Mouse (Mus musculus) E14TG2a.4 (cell line): Measurements from ENCODE around the gene 4930467E23Rik.
"Not testable (repeated sequence)": the region's sequence is repeated elsewhere in the genome, so short reads cannot be mapped to it uniquely, and the experiment has no call there.

Source experiments
- H3K27me3 ChIP-seq: 2 replicates; pipeline ENCODE4 v1.6.1; 2014; ENCODE audit warnings: low read length, control low read depth; ENCODE audit not compliant: insufficient read depth
- H3K36me3 ChIP-seq: 2 replicates; pipeline ENCODE4 v1.6.1; 2014; ENCODE audit warnings: low read length, control low read depth; ENCODE audit not compliant: insufficient read depth
- H3K4me1 ChIP-seq: replicated peaks from 2 replicates; pipeline ENCODE4 v1.6.1; 2014; ENCODE audit warnings: low read depth, low read length, control low read depth
- H3K4me3 ChIP-seq: replicated peaks from 2 replicates; pipeline ENCODE4 v1.5.1; 2014; ENCODE audit warnings: mild to moderate bottlenecking, low read length
- H3K9me3 ChIP-seq: 2 replicates; pipeline ENCODE4 v1.6.1; 2014; ENCODE audit warnings: low read length, control low read depth

The 4930467E23Rik gene

DNA sequence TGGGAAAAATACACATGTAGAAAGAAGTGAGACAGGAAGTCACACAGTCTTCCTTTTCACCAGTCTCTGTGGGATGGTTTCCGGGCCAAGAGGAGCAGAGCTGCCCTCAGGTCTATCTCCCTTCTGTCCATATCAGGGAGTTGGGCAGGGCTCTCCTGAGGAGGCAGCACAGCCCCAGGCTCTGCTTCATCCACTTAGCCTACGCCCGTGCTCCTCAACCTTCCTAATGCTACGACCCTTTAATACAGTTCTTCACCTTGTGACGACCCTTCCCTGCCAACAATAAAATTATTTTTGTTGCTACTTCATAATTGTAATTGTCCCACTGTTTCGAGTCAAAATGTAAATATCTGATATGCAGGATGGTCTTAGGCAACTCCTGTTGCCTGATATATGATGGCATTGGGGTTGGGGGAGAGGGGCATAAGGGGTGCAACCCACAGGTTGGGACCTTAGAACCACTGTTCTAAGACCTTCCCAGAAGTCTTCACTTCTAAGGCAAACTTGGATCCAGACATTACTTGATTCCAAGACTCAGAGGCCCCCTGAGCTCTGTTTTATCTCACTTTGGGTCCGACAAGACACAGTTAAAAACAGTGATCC, 16.0 kb upstream of the 4930467E23Rik start:
- H3K36me3 ChIP-seq, H3K4me3 ChIP-seq, H3K27me3 ChIP-seq, H3K4me1 ChIP-seq, H3K9me3 ChIP-seq: not testable (repeated sequence)

GRCm38 (mm10) chr8:19714426-19714825, 14.9 kb upstream of the 4930467E23Rik start:
- not testable (repeated sequence) for H3K4me3 ChIP-seq, H3K9me3 ChIP-seq, H3K36me3 ChIP-seq, H3K4me1 ChIP-seq, H3K27me3 ChIP-seq

DNA sequence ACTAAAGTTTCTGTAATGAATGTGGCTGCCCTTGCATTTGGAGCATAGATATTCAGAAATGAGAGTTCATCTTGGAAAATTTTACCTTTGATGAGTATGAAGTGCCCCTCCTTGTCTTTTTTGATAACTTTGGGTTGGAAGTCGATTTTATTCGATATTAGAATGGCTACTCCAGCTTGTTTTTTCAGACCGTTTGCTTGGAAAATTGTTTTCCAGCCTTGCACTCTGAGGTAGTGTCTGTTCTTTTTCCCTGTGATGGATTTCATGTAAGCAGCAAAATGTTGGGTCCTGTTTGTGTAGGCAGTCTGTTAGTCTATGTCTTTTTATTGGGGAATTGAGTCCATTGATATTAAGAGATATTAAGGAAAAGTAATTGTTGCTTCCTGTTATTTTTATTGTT, 14.1 kb upstream of the 4930467E23Rik start:
- H3K4me3 ChIP-seq, H3K4me1 ChIP-seq, H3K36me3 ChIP-seq, H3K9me3 ChIP-seq, H3K27me3 ChIP-seq: not testable (repeated sequence)

DNA sequence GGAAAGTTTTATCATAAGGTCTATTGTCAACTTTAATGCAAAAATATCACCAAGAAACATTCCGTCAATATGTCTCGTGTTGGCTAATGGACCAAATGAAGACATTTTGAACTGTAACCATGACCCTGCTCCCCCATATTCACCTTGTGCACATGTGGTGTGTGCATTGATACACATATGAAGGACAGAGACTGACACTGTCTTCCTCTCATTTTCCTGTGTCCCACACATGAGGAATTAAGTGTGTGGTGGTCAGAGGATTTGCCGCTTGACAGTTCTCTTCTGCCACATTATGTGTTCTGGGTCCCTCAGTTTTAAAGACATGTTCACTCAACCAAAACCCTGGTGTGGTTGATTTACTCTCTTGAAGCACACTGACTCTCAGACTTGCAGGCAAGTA, 11.5 kb upstream of the 4930467E23Rik start:
- H3K4me1 ChIP-seq, H3K9me3 ChIP-seq, H3K27me3 ChIP-seq, H3K36me3 ChIP-seq, H3K4me3 ChIP-seq: not testable (repeated sequence)

GRCm38 (mm10) chr8:19719513-19719912, 9.9 kb upstream of the 4930467E23Rik start:
- not testable (repeated sequence) for H3K9me3 ChIP-seq, H3K36me3 ChIP-seq, H3K4me1 ChIP-seq, H3K27me3 ChIP-seq, H3K4me3 ChIP-seq

DNA sequence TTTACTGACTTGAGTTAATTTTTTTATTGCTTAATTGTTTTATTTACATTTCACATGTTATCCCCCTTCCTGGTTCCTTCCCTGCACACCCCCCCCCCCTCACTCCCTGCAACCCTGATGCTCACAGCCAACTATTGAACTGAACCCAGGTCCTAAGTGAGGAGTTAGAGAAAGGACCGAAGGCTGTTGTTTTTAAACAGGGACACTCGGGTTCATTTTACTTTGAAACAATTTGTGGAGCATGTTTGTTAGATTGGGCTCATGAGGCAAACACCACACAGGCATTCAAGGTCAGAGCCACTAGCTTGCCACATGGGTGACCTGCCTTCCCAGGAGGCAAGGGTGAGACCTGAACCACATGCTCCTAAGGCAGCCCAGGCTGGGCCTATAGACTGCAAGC, 4.5 kb upstream of the 4930467E23Rik start:
- not testable (repeated sequence) for H3K36me3 ChIP-seq, H3K27me3 ChIP-seq, H3K4me1 ChIP-seq, H3K9me3 ChIP-seq, H3K4me3 ChIP-seq

DNA sequence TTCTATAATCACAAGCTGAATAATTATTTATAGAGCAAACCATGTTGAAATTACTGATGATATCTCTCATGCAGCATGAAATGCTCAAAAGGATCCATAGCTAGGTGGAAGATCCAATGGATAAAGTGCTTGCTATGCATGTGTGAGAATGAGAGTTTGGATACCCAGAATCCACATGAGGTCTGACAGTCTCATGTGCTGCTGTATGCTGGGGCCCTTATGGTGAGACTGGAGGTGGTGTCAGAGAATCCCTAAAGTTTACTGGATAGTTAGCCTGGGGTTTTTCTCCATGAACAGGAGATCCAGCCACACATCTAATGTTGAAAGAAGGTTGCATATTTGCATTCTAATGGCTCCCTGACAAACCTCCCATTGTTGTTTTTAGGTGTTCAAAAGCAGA, 22.4 kb downstream of the 4930467E23Rik start:
- H3K36me3 ChIP-seq, H3K9me3 ChIP-seq, H3K4me3 ChIP-seq, H3K4me1 ChIP-seq, H3K27me3 ChIP-seq: not testable (repeated sequence)

DNA sequence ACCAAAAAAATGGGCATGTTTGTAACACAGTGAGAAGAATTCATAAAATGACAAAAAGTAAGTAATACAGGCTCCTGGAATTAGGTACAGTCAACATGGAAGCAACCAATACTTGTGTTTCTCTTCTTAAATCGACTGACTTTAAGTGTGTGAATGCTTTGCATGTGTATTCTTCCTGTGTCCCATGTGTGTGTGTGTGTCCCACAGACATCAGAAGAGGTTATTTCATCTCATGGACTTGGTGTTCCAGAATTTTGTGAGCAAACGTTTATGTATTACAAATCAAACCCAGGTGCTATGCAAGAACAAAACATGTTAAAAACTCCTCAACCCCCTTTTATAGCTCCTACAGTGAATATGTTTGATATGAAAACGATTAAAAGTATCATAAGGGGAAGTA, 24.8 kb downstream of the 4930467E23Rik start:
- not testable (repeated sequence) for H3K4me3 ChIP-seq, H3K27me3 ChIP-seq, H3K9me3 ChIP-seq, H3K36me3 ChIP-seq, H3K4me1 ChIP-seq

DNA sequence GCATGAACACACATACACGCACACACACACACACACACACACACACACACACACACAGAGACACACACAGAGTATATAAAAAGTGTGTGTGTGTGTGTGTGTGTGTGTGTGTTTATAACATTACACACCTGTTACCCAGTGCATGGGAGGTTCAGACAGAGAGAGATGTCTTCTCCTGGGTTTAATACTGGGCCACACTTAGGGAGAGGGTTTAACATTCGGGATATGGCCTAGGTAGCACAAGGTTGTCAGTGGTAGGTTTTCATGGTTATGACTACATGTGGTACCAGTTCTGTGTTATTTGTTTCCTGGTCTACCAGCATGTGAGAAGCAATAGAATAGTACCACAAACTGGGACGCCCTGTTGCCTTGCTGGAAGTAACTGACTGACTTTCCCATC, 25.6 kb downstream of the 4930467E23Rik start:
- not testable (repeated sequence) for H3K36me3 ChIP-seq, H3K27me3 ChIP-seq, H3K4me1 ChIP-seq, H3K4me3 ChIP-seq, H3K9me3 ChIP-seq

GRCm38 (mm10) chr8:19761660-19762059, 32.3 kb downstream of the 4930467E23Rik start:
- not testable (repeated sequence) for H3K27me3 ChIP-seq, H3K4me3 ChIP-seq, H3K4me1 ChIP-seq, H3K9me3 ChIP-seq, H3K36me3 ChIP-seq

- not testable (repeated sequence) for H3K27me3 ChIP-seq, H3K4me1 ChIP-seq, H3K36me3 ChIP-seq, H3K9me3 ChIP-seq, H3K4me3 ChIP-seq
Observed at GRCm38 (mm10) chr8:19762860-19763592, 33.6 kb downstream of the 4930467E23Rik start.

GRCm38 (mm10) chr8:19765531-19765930, 36.2 kb downstream of the 4930467E23Rik start:
- not testable (repeated sequence) for H3K9me3 ChIP-seq, H3K36me3 ChIP-seq, H3K4me1 ChIP-seq, H3K4me3 ChIP-seq, H3K27me3 ChIP-seq

GRCm38 (mm10) chr8:19773461-19773860, 44.1 kb downstream of the 4930467E23Rik start:
- H3K27me3 ChIP-seq, H3K4me3 ChIP-seq, H3K36me3 ChIP-seq, H3K9me3 ChIP-seq, H3K4me1 ChIP-seq: not testable (repeated sequence)

- not testable (repeated sequence) for H3K36me3 ChIP-seq, H3K9me3 ChIP-seq, H3K4me3 ChIP-seq, H3K27me3 ChIP-seq, H3K4me1 ChIP-seq
Observed at GRCm38 (mm10) chr8:19776311-19776710, 46.9 kb downstream of the 4930467E23Rik start.

- H3K27me3 ChIP-seq, H3K4me1 ChIP-seq, H3K4me3 ChIP-seq, H3K9me3 ChIP-seq, H3K36me3 ChIP-seq: not testable (repeated sequence)
Observed at GRCm38 (mm10) chr8:19777500-19777899, 48.1 kb downstream of the 4930467E23Rik start.
